13 mouse cellular contexts compared by ENCODE assay signal in genomic region chr13:29504861-29505568, GRCm38 (mm10).
A peak's percentile ranks its signal among the peaks of the same experiment; 100 is the strongest.
DNase-seq lines count a peak whose midpoint lies in the region; ATAC-seq and TF ChIP-seq lines count a peak whose summit lies in the region.
"Had no signal": no experiment of that assay in that cellular context is flagged by ENCODE, and none has a peak within 500 bp of the region (broad histone marks: within the 10 kb centered on the region; RNA-seq: fewer than 3 reads in every experiment).

No protein-coding gene starts in this region.

- no peaks in the 10 kb centered on the region for H3K9me3 ChIP-seq in heart, embryonic 10.5 days
- H3K9me3 ChIP-seq in stomach, postnatal 0 days (ENCODE audit: control insufficient read depth, low read length): no peaks in the 10 kb centered on the region
- H3K9me3 ChIP-seq in forebrain, embryonic 10.5 days: no peaks in the 10 kb centered on the region
- H3K9me3 ChIP-seq: hindbrain, embryonic 15.5 days; liver, embryonic 13.5 days; midbrain, embryonic 13.5 days had no signal

- no peak for TF ChIP-seq EP300 in stomach, postnatal 0 days (optimal IDR thresholded peaks at IDR 0.05)

- no peak for TF ChIP-seq CTCF in stomach, postnatal 0 days (IDR thresholded peaks at IDR 0.05; ENCODE audit: low read depth)

- WGBS in heart, embryonic 10.5 days: 53% methylated on average over 4 of the region's 4 CpGs
- 49% methylated on average over 4 of the region's 4 CpGs for WGBS in stomach, postnatal 0 days
- WGBS in forebrain, embryonic 10.5 days: 79% methylated on average over 4 of the region's 4 CpGs

- no peak overlapping the region for H3K4me2 ChIP-seq in stomach, postnatal 0 days (replicated peaks; ENCODE audit: low read depth)
- H3K4me2 ChIP-seq: hindbrain, embryonic 15.5 days; liver, embryonic 13.5 days; midbrain, embryonic 13.5 days had no signal

- H3K9ac ChIP-seq in stomach, postnatal 0 days (ENCODE audit: low read length): no peak overlapping the region
- H3K9ac ChIP-seq: hindbrain, embryonic 15.5 days; liver, embryonic 13.5 days; midbrain, embryonic 13.5 days had no signal

- no peak for DNase-seq in heart, embryonic 10.5 days (ENCODE audit: low spot score)
- DNase-seq in heart, adult 9 months (ENCODE audit: low spot score in 2 of 2): no peak
- DNase-seq in retina, postnatal 1 day: peak; percentile 18
- DNase-seq in retina, embryonic 14.5 days (ENCODE audit: low spot score): no peak
- peak; percentile 59 for DNase-seq in fibroblast of lung, adult 2 months (ENCODE audit: low read depth)
- DNase-seq in stomach, postnatal 0 days (ENCODE audit: low spot score): peak; percentile 53
- DNase-seq in forebrain, embryonic 10.5 days (ENCODE audit: extremely low spot score, low spot score): no peak
- DNase-seq: cerebellum, adult 9-11 months; gastrocnemius, postnatal 36 days; liver, embryonic 13.5 days had no signal

- H3K4me1 ChIP-seq in heart, embryonic 10.5 days: peaks cover 19% of the 10 kb centered on the region
- H3K4me1 ChIP-seq in stomach, postnatal 0 days (replicated peaks; ENCODE audit: control insufficient read depth, insufficient read depth): no peaks in the 10 kb centered on the region; the same call in 1 of the 2 replicates
- H3K4me1 ChIP-seq in forebrain, embryonic 10.5 days: peaks cover 14% of the 10 kb centered on the region
- H3K4me1 ChIP-seq: liver, embryonic 13.5 days had no signal

- ATAC-seq in stomach, postnatal 0 days (ENCODE audit: low FRiP score, low TSS enrichment): peak; percentile 92
- ATAC-seq in frontal cortex, adult (ENCODE audit: low TSS enrichment): no peak
- ATAC-seq: midbrain, embryonic 13.5 days had no signal

- no peaks in the 10 kb centered on the region for H3K36me3 ChIP-seq in heart, embryonic 10.5 days
- no peaks in the 10 kb centered on the region for H3K36me3 ChIP-seq in stomach, postnatal 0 days (ENCODE audit: control insufficient read depth, insufficient read depth, low read length)
- no peaks in the 10 kb centered on the region for H3K36me3 ChIP-seq in forebrain, embryonic 10.5 days (replicated peaks)
- H3K36me3 ChIP-seq: hindbrain, embryonic 15.5 days; liver, embryonic 13.5 days; midbrain, embryonic 13.5 days had no signal

- H3K4me3 ChIP-seq in heart, embryonic 10.5 days: no peak overlapping the region
- H3K4me3 ChIP-seq in stomach, postnatal 0 days (ENCODE audit: low read depth, low read length): no peak overlapping the region
- H3K4me3 ChIP-seq in forebrain, embryonic 10.5 days: no peak overlapping the region
- H3K4me3 ChIP-seq: hindbrain, embryonic 15.5 days; liver, embryonic 13.5 days; midbrain, embryonic 13.5 days had no signal

- H3K27ac ChIP-seq in heart, embryonic 10.5 days: peak overlapping the region; percentile 67
- peak overlapping the region; percentile 71 for H3K27ac ChIP-seq in stomach, postnatal 0 days (replicated peaks)
- no peak overlapping the region; the same call in 1 of the 2 replicates for H3K27ac ChIP-seq in forebrain, embryonic 10.5 days
- H3K27ac ChIP-seq: hindbrain, embryonic 15.5 days; liver, embryonic 13.5 days; midbrain, embryonic 13.5 days had no signal

- no peaks in the 10 kb centered on the region for H3K27me3 ChIP-seq in heart, embryonic 10.5 days (ENCODE audit: insufficient read depth, poor library complexity, severe bottlenecking)
- no peaks in the 10 kb centered on the region for H3K27me3 ChIP-seq in stomach, postnatal 0 days (ENCODE audit: control insufficient read depth, insufficient read depth, low read length)
- no peaks in the 10 kb centered on the region for H3K27me3 ChIP-seq in forebrain, embryonic 10.5 days (ENCODE audit: poor library complexity, severe bottlenecking)
- H3K27me3 ChIP-seq: hindbrain, embryonic 15.5 days; liver, embryonic 13.5 days; midbrain, embryonic 13.5 days had no signal

Comparison
In these comparisons a context has a peak if more than half of its experiments do, and no peak if none do; other contexts are left out.
1. DNase-seq: peak in retina, postnatal 1 day (single experiment), fibroblast of lung, adult 2 months (single experiment) and stomach, postnatal 0 days (single experiment); none in heart, embryonic 10.5 days (single experiment), heart, adult 9 months (0 of 2), retina, embryonic 14.5 days (single experiment) and forebrain, embryonic 10.5 days (single experiment).